Mouse (Mus musculus) C2C12 (cell line): ENCODE results near the gene Abca1.

Experiments used
- CEBPB ChIP-seq: IDR thresholded peaks from one replicate; pipeline ENCODE4 v1.6.1; 2011; ENCODE audit warnings: low read depth, mild to moderate bottlenecking, control low read depth, moderate library complexity
- CTCF ChIP-seq: IDR thresholded peaks from one replicate; pipeline ENCODE4 v1.5.1; 2011; ENCODE audit not compliant: control insufficient read depth, insufficient read depth, insufficient read length
- MAX ChIP-seq: IDR thresholded peaks from one replicate; pipeline ENCODE4 v1.6.1; 2011; ENCODE audit warnings: mild to moderate bottlenecking, control low read depth
- MYOD1 ChIP-seq: IDR thresholded peaks from one replicate; pipeline ENCODE4 v1.6.1; 2011; ENCODE audit warnings: low read depth; ENCODE audit not compliant: control insufficient read depth, insufficient read length
- MYOG ChIP-seq: IDR thresholded peaks from one replicate; pipeline ENCODE4 v1.6.1; 2011; ENCODE audit not compliant: control insufficient read depth, insufficient read length; ENCODE audit errors: extremely low read depth
- USF1 ChIP-seq: IDR thresholded peaks from one replicate; pipeline ENCODE4 v1.6.1; 2011; ENCODE audit warnings: low read depth, mild to moderate bottlenecking, control low read depth, moderate library complexity

DNA sequence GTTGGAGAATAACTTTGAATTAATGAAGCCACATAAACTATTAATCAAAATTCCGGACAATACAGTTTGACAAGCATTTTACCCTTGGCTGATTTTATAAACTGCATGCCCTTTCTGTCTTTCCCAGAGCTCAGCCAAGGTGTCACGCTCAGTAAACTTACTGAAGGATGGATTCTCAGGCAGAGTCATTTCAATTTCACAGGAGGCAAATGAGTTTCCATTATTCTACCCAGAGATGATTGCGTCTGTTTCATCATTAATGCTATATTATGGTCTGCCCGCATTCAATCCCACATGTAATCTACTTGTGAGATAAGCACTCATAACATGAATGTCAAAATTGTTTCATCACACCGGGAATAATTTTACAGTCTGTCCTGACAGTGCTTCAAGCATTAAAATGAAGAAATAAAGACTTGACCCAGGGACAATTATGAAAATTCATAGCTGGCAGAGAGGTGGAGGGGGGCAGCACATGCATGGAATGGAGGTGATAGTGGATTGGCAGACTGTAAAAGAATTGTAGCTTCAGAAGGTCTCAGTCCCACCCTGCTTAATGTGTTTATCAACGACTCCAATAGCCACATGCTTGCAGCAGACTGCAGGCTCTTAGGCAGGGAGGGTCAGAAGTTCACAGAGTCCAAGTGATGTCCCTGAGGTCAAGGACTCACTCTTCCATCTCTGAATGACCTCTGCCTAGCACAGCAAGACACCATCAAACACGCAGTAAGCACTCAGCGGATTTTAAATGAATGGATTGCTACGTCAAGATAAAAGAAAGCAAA, 113.3 kb downstream of the Abca1 start:
- TF ChIP-seq MYOG (no peak), CTCF (no peak), MYOD1 (no peak), CEBPB (no peak), MAX (no peak), USF1 (no peak)
